Comparison of ENCODE assay signal across 9 mouse cellular contexts in genomic region chr5:115563771-115564585, GRCm38 (mm10). TPM values are rescaled to one million over a fixed set of nuclear protein-coding genes. Genes with fewer than 3 reads are reported as not detected.
DNase-seq lines count a peak whose midpoint lies in the region; ATAC-seq and TF ChIP-seq lines count a peak whose summit lies in the region.
"Had no signal": no experiment of that assay in that cellular context is flagged by ENCODE, and none has a peak within 500 bp of the region (broad histone marks: within the 10 kb centered on the region; RNA-seq: fewer than 3 reads in every experiment).

No protein-coding gene starts in this region.

- TF ChIP-seq EP300 in stomach, postnatal 0 days (optimal IDR thresholded peaks at IDR 0.05) = no peak

- TF ChIP-seq CTCF in stomach, postnatal 0 days (IDR thresholded peaks at IDR 0.05; ENCODE audit: low read depth) = no peak

- peak overlapping the region; percentile 71; the same call in 1 of the 2 replicates for H3K27ac ChIP-seq in stomach, embryonic 14.5 days (ENCODE audit: low read length)
- H3K27ac ChIP-seq in stomach, postnatal 0 days (replicated peaks) = no peak overlapping the region
- H3K27ac ChIP-seq in limb, embryonic 15.5 days = 0 out of 2 replicates have a peak overlapping the region, but pooled peaks have one; percentile 86

- H3K4me3 ChIP-seq in erythroblast, embryonic 14.5 days (replicated peaks) = peak overlapping the region; percentile 90
- H3K4me3 ChIP-seq in stomach, embryonic 14.5 days (ENCODE audit: low read depth, low read length) = peak overlapping the region; percentile 90; the same call in 1 of the 2 replicates
- no peak overlapping the region for H3K4me3 ChIP-seq in stomach, postnatal 0 days (ENCODE audit: low read depth, low read length)
- H3K4me3 ChIP-seq in limb, embryonic 15.5 days = no peak overlapping the region; the same call in 1 of the 2 replicates

- no peak overlapping the region for H3K9ac ChIP-seq in stomach, embryonic 14.5 days (replicated peaks; ENCODE audit: low read depth, low read length)
- H3K9ac ChIP-seq in stomach, postnatal 0 days (ENCODE audit: low read length) = no peak overlapping the region
- no peak overlapping the region for H3K9ac ChIP-seq in limb, embryonic 15.5 days

- H3K4me1 ChIP-seq in erythroblast, embryonic 14.5 days (ENCODE audit: control insufficient read depth) = peaks cover 71% of the 10 kb centered on the region
- H3K4me1 ChIP-seq in stomach, embryonic 14.5 days (ENCODE audit: control insufficient read depth, insufficient read depth, low read length) = peaks cover 17% of the 10 kb centered on the region; the same call in 1 of the 2 replicates
- peaks cover 6% of the 10 kb centered on the region; the same call in 1 of the 2 replicates for H3K4me1 ChIP-seq in stomach, postnatal 0 days (replicated peaks; ENCODE audit: control insufficient read depth, insufficient read depth)
- peaks cover 37% of the 10 kb centered on the region for H3K4me1 ChIP-seq in limb, embryonic 15.5 days

- 39% methylated on average over 5 of the region's 5 CpGs for WGBS in stomach, embryonic 14.5 days
- WGBS in stomach, postnatal 0 days = 40% methylated on average over 5 of the region's 5 CpGs
- 39% methylated on average over 5 of the region's 5 CpGs for WGBS in limb, embryonic 15.5 days

- no peaks in the 10 kb centered on the region for H3K27me3 ChIP-seq in erythroblast, embryonic 14.5 days (ENCODE audit: control insufficient read depth)
- H3K27me3 ChIP-seq in stomach, embryonic 14.5 days (ENCODE audit: control insufficient read depth, insufficient read depth, low read length) = no peaks in the 10 kb centered on the region
- H3K27me3 ChIP-seq in stomach, postnatal 0 days (ENCODE audit: control insufficient read depth, insufficient read depth, low read length) = no peaks in the 10 kb centered on the region
- H3K27me3 ChIP-seq in limb, embryonic 15.5 days = no peaks in the 10 kb centered on the region

- ATAC-seq in erythroblast, adult 5-6 weeks (replicated peaks; ENCODE audit: low FRiP score, poor library complexity, severe bottlenecking) = no peak
- ATAC-seq in stomach, embryonic 14.5 days (ENCODE audit: insufficient number of reproducible peaks, insufficient read depth, low FRiP score, low read depth) = no peak
- no peak for ATAC-seq in stomach, postnatal 0 days (ENCODE audit: low FRiP score, low TSS enrichment)
- no peak for ATAC-seq in limb, embryonic 15.5 days (ENCODE audit: insufficient number of reproducible peaks, low FRiP score, low TSS enrichment, low read depth)

- H3K4me2 ChIP-seq in stomach, embryonic 14.5 days (replicated peaks; ENCODE audit: low read depth, low read length) = peak overlapping the region; percentile 70; the same call in 1 of the 2 replicates
- H3K4me2 ChIP-seq in stomach, postnatal 0 days (replicated peaks; ENCODE audit: low read depth) = no peak overlapping the region
- H3K4me2 ChIP-seq in limb, embryonic 15.5 days = 0 out of 2 replicates have a peak overlapping the region, but pooled peaks have one; percentile 83

- no peaks in the 10 kb centered on the region for H3K9me3 ChIP-seq in erythroblast, embryonic 14.5 days (ENCODE audit: control insufficient read depth, low read length)
- H3K9me3 ChIP-seq in stomach, embryonic 14.5 days (ENCODE audit: control insufficient read depth, low read depth, low read length) = no peaks in the 10 kb centered on the region
- H3K9me3 ChIP-seq in stomach, postnatal 0 days (ENCODE audit: control insufficient read depth, low read length) = no peaks in the 10 kb centered on the region
- H3K9me3 ChIP-seq in limb, embryonic 15.5 days = no peaks in the 10 kb centered on the region

- DNase-seq in stomach, postnatal 0 days (ENCODE audit: low spot score) = no peak
- DNase-seq in frontal cortex, postnatal 10 days (ENCODE audit: low spot score in 2 of 2) = no peak
- DNase-seq in urinary bladder, adult 18-20 months (ENCODE audit: low spot score in 2 of 2) = no peak
- DNase-seq in gastrocnemius, postnatal 10 days = no peak
- DNase-seq: thymus, postnatal 14 days had no signal

- peaks cover 64% of the 10 kb centered on the region for H3K36me3 ChIP-seq in erythroblast, embryonic 14.5 days (ENCODE audit: control insufficient read depth)
- peaks cover 37% of the 10 kb centered on the region for H3K36me3 ChIP-seq in stomach, embryonic 14.5 days (ENCODE audit: control insufficient read depth, insufficient read depth, low read length)
- H3K36me3 ChIP-seq in stomach, postnatal 0 days (ENCODE audit: control insufficient read depth, insufficient read depth, low read length) = peaks cover 13% of the 10 kb centered on the region
- peaks cover 40% of the 10 kb centered on the region for H3K36me3 ChIP-seq in limb, embryonic 15.5 days

RNA-seq across cellular contexts. Expression of gene Gcn1l1, which starts 1.1 kb away (rescaled TPM):
- 3.0 TPM in 2 replicates for polyA plus RNA-seq in erythroblast, embryonic 14.5 days (2012)
- 9.4 and 10.9 TPM in 2 replicates for total RNA-seq in erythroblast, adult 5-6 weeks (2015; ENCODE audit: low replicate concordance)
- total RNA-seq in erythroblast, adult 5-6 weeks (2017; ENCODE audit: low replicate concordance) = 14.2 and 21.3 TPM in 2 replicates
- 42.3 TPM in 2 replicates for polyA plus RNA-seq in stomach, embryonic 14.5 days (2014; fragmentation: Nextera tagmentation; extraction: Ambion mirVana)
- polyA plus RNA-seq in stomach, postnatal 0 days (2015; fragmentation: Nextera tagmentation; extraction: Ambion mirVana) = 11.2 and 11.7 TPM in 2 replicates
- polyA plus RNA-seq in limb, embryonic 15.5 days (2015; fragmentation: Nextera tagmentation; extraction: Ambion mirVana) = 32.9 and 36.3 TPM in 2 replicates
- total RNA-seq in gastrocnemius, postnatal 10 days (2021) = 10 to 100 TPM; 33.4 to 41.7 TPM

RNA-seq across cellular contexts. Expression of gene Rplp0, which starts 4.7 kb away (rescaled TPM):
- polyA plus RNA-seq in erythroblast, embryonic 14.5 days (2012) = 550 and 832 TPM in 2 replicates
- total RNA-seq in erythroblast, adult 5-6 weeks (2015; ENCODE audit: low replicate concordance) = 681 and 822 TPM in 2 replicates
- total RNA-seq in erythroblast, adult 5-6 weeks (2017; ENCODE audit: low replicate concordance) = 339 and 478 TPM in 2 replicates
- polyA plus RNA-seq in stomach, embryonic 14.5 days (2014; fragmentation: Nextera tagmentation; extraction: Ambion mirVana) = 1,866 and 1,880 TPM in 2 replicates
- 1,317 and 1,335 TPM in 2 replicates for polyA plus RNA-seq in stomach, postnatal 0 days (2015; fragmentation: Nextera tagmentation; extraction: Ambion mirVana)
- polyA plus RNA-seq in limb, embryonic 15.5 days (2015; fragmentation: Nextera tagmentation; extraction: Ambion mirVana) = 1,505 and 1,752 TPM in 2 replicates
- total RNA-seq in gastrocnemius, postnatal 10 days (2021) = 100 to 1,000 TPM; 938 to 959 TPM

RNA-seq across cellular contexts. Expression of gene Pxn, which starts 57.5 kb away (rescaled TPM):
- 1.6 and 2.0 TPM in 2 replicates for polyA plus RNA-seq in erythroblast, embryonic 14.5 days (2012)
- total RNA-seq in erythroblast, adult 5-6 weeks (2015; ENCODE audit: low replicate concordance) = 18.8 and 38.5 TPM in 2 replicates
- total RNA-seq in erythroblast, adult 5-6 weeks (2017; ENCODE audit: low replicate concordance) = 14.8 and 57.5 TPM in 2 replicates
- 15.9 and 17.7 TPM in 2 replicates for polyA plus RNA-seq in stomach, embryonic 14.5 days (2014; fragmentation: Nextera tagmentation; extraction: Ambion mirVana)
- polyA plus RNA-seq in stomach, postnatal 0 days (2015; fragmentation: Nextera tagmentation; extraction: Ambion mirVana) = 21.1 and 25.8 TPM in 2 replicates
- polyA plus RNA-seq in limb, embryonic 15.5 days (2015; fragmentation: Nextera tagmentation; extraction: Ambion mirVana) = 52.6 and 55.7 TPM in 2 replicates
- total RNA-seq in gastrocnemius, postnatal 10 days (2021) = 100 to 1,000 TPM; 107 to 130 TPM

Comparison
In these comparisons a context has a peak if more than half of its experiments do, and no peak if none do; other contexts are left out.
1. H3K4me3 ChIP-seq: peak in erythroblast, embryonic 14.5 days (single experiment) and stomach, embryonic 14.5 days (single experiment); none in stomach, postnatal 0 days (single experiment) and limb, embryonic 15.5 days (single experiment).